Mouse (Mus musculus): ENCODE measurements around the gene Trim47.

DNA sequence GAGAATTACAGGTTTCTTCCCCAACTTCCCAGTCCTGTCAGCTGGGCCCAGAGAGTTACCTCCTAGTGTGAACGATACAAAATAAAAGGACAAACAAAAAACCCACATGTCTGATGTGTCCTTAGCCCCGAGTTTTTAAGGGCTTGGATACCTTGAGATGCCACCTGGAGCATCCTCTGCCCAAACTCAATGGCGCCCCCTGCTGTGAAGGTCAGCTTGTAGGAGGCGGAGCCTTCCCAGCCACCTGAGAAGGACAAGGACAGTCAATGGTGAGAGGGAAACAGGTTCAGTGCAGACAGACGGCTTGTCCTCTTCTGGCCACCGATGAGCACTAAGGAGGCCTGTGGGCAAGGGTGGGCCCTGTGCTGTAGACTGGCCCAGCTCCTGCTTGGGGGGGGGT, 45.9 kb downstream of the Trim47 start:
- TF ChIP-seq CTCF (IDR thresholded peaks at IDR 0.05; ENCODE audit: insufficient read depth, low read depth, low read length) (no peak), POLR2A (IDR thresholded peaks at IDR 0.05; ENCODE audit: insufficient read depth, low read depth, low read length) (no peak)

Data from olfactory bulb, adult 2 months (tissue).